Mouse (Mus musculus) heart, embryonic 11.5 days (tissue): ENCODE data around the gene Snurf. TPM values are rescaled to one million over a fixed set of nuclear protein-coding genes. Genes with fewer than 3 reads are reported as not detected.
A peak's percentile ranks its signal among the peaks of the same experiment; 100 is the strongest.

Experiments
- ATAC-seq: fragments of 200-750 bp; cut with Nextera tagmentation; replicated peaks from 2 replicates; pipeline ENCODE4 v1.8.0; 2017; ENCODE audit warnings: moderate library complexity; ENCODE audit not compliant: insufficient number of reproducible peaks, low FRiP score, low TSS enrichment
- H3K27ac ChIP-seq: fragments of 300-500 bp; sonication (generic); 2 replicates; pipeline ENCODE4 v1.5.1; 2014; ENCODE audit warnings: mild to moderate bottlenecking, low read depth, low read length
- H3K27me3 ChIP-seq: fragments of 300-500 bp; sonication (generic); 2 replicates; pipeline ENCODE4 v1.6.1; 2014; ENCODE audit warnings: mild to moderate bottlenecking, low read length, mixed read lengths; ENCODE audit not compliant: control insufficient read depth, insufficient read depth
- H3K36me3 ChIP-seq: fragments of 300-500 bp; sonication (generic); 2 replicates; pipeline ENCODE4 v1.6.1; 2014; ENCODE audit warnings: mild to moderate bottlenecking, low read length, moderate library complexity, mixed read lengths; ENCODE audit not compliant: control insufficient read depth, insufficient read depth
- H3K4me1 ChIP-seq: fragments of 300-500 bp; sonication (generic); 2 replicates; pipeline ENCODE4 v1.6.1; 2014; ENCODE audit warnings: low read length; ENCODE audit not compliant: control insufficient read depth, insufficient read depth
- H3K4me2 ChIP-seq: fragments of 300-500 bp; sonication (generic); 2 replicates; pipeline ENCODE4 v1.6.1; 2014; ENCODE audit warnings: mild to moderate bottlenecking, moderate library complexity
- H3K4me3 ChIP-seq: fragments of 300-500 bp; sonication (generic); 2 replicates; pipeline ENCODE4 v1.5.1; 2014; ENCODE audit warnings: low read depth, low read length
- H3K9ac ChIP-seq: fragments of 300-500 bp; sonication (generic); 2 replicates; pipeline ENCODE4 v1.6.1; 2014; ENCODE audit warnings: mild to moderate bottlenecking, low read depth, low read length, moderate library complexity
- H3K9me3 ChIP-seq: fragments of 300-500 bp; sonication (generic); replicated peaks from 2 replicates; pipeline ENCODE4 v1.6.1; 2016; ENCODE audit warnings: low read length; ENCODE audit not compliant: control insufficient read depth
- WGBS: fragments of 180-500 bp; shearing (Covaris S2); extraction: QIAGEN DNeasy Blood & Tissue Kit; methylation state at CpG from one replicate; pipeline ENCODE4 v1.1.7; 2014; ENCODE audit not compliant: insufficient replicate concordance; 5-methylcytosine and 5-hydroxymethylcytosine counted together
- polyA plus RNA-seq: library from polyadenylated mRNA; unstranded; fragments of >200 nt; fragmentation: Nextera tagmentation; extraction: Ambion mirVana; gene quantifications from 2 replicates; pipeline ENCODE4 v1.2.1, GENCODE M21; 2014

Gene Snurf
- 42.1 and 54.2 TPM in 2 replicates for polyA plus RNA-seq

- H3K9me3 ChIP-seq = peaks cover 22% of the 10 kb centered on the region
- peak within 1 kb of the TSS; percentile 64 for H3K9ac ChIP-seq
- peak; percentile 64 for ATAC-seq
- H3K4me2 ChIP-seq = peak within 1 kb of the TSS; percentile 64
- no peaks in the 10 kb centered on the region for H3K36me3 ChIP-seq
- H3K27me3 ChIP-seq = no peaks in the 10 kb centered on the region
- WGBS = 45% methylated on average over 30 of the region's 30 CpGs
- H3K4me3 ChIP-seq = peak within 1 kb of the TSS; percentile 55
- no peaks in the 10 kb centered on the region for H3K4me1 ChIP-seq
- no peak within 1 kb of the TSS for H3K27ac ChIP-seq
Measured at GRCm38 (mm10) chr7:60004606-60005330, at the start of gene Snurf, which contains the start of gene Gm38393. TSS of gene Snurf (minus strand) at chr7:60005049. TSS of gene Gm38393 (minus strand) at chr7:60005064.

GRCm38 (mm10) chr7:60047481-60048201, 42.8 kb upstream of the Snurf start:
- no peak for ATAC-seq
- 63% methylated on average over 6 of the region's 6 CpGs for WGBS

DNA sequence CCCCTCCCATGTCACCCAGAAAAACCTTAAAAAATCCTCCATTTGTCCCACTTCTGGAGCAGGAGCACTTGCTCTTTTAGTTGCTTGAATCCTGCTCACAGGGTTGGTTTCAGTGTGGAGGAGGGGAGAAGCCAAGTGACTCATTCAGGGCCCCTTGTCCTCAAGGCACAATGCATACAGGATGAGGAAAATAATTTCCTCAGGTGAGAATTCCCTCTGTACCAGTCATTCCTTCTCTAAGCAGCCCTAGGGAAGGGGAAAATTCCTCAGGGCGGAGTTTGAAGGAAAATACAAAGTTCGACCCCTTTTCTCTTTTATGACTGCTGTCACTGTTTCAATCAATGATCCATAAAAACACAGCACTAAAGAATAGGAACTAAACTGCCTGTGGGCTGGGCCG, 8.3 kb upstream of the Snurf start:
- Histone ChIP-seq H3K4me2 (no peak overlapping the region), H3K27ac (no peak overlapping the region), H3K36me3 (no peaks in the 10 kb centered on the region), H3K4me1 (no peaks in the 10 kb centered on the region), H3K9me3 (no peaks in the 10 kb centered on the region), H3K9ac (no peak overlapping the region), H3K4me3 (no peak overlapping the region), H3K27me3 (no peaks in the 10 kb centered on the region)
- WGBS = 76% methylated on average over 3 of the region's 3 CpGs
- no peak for ATAC-seq

More at GRCm38 (mm10) chr7:60047481-60048201, 42.8 kb upstream of the Snurf start:
- Histone ChIP-seq H3K27me3 (no peaks in the 10 kb centered on the region), H3K4me1 (no peaks in the 10 kb centered on the region), H3K4me3 (no peak overlapping the region), H3K36me3 (no peaks in the 10 kb centered on the region), H3K4me2 (no peak overlapping the region), H3K27ac (no peak overlapping the region), H3K9ac (no peak overlapping the region), H3K9me3 (no peaks in the 10 kb centered on the region)

- Histone ChIP-seq H3K4me2 (no peak overlapping the region), H3K27ac (no peak overlapping the region), H3K36me3 (no peaks in the 10 kb centered on the region), H3K27me3 (no peaks in the 10 kb centered on the region), H3K9me3 (peaks cover 19% of the 10 kb centered on the region), H3K4me3 (no peak overlapping the region), H3K4me1 (no peaks in the 10 kb centered on the region), H3K9ac (no peak overlapping the region)
- WGBS = 34% methylated on average over 3 of the region's 3 CpGs
- no peak for ATAC-seq
Measured at GRCm38 (mm10) chr7:60007727-60008360, 3.0 kb upstream of the Snurf start.

GRCm38 (mm10) chr7:60006262-60006661, 1.4 kb upstream of the Snurf start:
- H3K36me3 ChIP-seq = no peaks in the 10 kb centered on the region
- no peak overlapping the region for H3K9ac ChIP-seq
- no peak overlapping the region for H3K27ac ChIP-seq
- no peaks in the 10 kb centered on the region for H3K4me1 ChIP-seq
- no peak overlapping the region for H3K4me3 ChIP-seq
- no peaks in the 10 kb centered on the region for H3K27me3 ChIP-seq
- peaks cover 22% of the 10 kb centered on the region for H3K9me3 ChIP-seq
- WGBS = 59% methylated on average over 2 of the region's 2 CpGs
- H3K4me2 ChIP-seq = no peak overlapping the region
- ATAC-seq = no peak

DNA sequence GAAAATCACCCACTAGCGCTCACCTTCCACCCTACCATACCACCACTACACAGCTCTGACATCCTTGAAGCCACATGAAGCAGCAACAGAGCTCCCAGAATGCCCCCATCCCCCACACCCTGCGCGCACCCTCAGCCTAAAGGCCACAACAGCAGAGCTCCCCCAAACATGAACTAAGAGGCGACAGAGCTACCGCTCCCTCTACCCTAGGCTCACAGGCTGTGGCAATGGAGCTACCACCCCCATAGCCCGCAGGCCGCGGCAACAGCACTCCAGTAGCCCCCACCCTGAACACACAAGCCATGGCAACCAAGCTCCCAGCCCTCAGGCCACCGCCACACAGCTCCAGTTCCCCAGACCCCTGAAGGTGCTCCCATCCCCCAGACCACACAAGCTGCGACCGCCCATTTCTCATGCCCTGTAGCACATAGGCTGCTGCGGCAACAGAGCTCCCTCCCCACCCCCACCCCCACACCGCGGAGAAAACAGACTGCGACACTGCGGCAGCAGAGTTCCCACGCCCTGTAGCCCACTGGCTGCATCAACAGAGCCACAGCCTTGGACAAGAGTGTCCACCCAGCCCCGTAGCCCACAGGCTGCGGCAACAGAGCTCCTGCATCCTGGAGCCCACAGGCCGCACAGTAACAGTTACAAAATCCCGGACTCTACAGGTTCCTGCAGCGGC, 786 bp downstream of the Snurf start:
- Histone ChIP-seq H3K27ac (no peak overlapping the region), H3K36me3 (no peaks in the 10 kb centered on the region), H3K4me2 (peak overlapping the region; percentile 64), H3K4me1 (no peaks in the 10 kb centered on the region), H3K27me3 (no peaks in the 10 kb centered on the region), H3K4me3 (peak overlapping the region; percentile 55), H3K9me3 (peaks cover 22% of the 10 kb centered on the region), H3K9ac (peak overlapping the region; percentile 64)
- ATAC-seq = peak; percentile 66
- WGBS = 45% methylated on average over 22 of the region's 22 CpGs

DNA sequence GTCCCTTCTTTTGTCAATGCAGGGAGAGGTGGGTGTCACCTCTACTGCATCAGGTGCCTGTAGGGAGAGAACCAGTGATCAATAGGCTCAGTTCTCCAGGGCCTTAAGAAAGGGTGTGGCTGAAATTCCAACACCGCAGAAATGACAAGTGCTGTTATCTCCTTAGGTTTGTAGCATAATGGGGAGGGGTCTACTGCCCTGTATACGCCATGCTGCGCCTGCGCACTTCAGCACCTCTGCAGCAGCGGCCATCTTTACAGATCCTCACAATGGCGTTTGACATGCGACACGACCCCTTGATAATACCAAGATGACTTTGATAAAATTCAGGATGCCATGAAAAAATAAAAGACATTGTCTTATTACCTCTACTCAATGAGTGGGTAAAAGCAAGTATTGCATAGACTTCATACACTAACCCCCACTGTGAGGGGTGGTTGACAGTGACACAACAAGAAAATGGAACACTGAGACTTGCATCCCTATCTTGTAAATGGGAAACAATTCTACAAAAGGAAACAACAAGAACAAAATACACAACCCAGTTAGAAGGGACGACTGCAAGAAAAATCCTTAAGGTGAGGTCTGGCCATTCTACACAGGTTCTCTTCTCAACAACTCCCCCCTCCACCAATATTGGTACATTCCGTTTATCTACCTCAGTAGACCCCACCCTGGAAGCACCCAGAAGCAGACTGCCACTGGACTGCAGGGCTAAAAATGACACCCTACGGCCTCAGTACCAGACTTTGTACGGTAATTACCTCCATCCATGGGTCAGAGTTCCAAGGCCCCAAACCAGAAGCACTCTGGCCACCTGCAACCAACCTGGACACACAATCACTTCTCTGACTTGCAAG, 1.6 kb downstream of the Snurf start:
- H3K27me3 ChIP-seq = no peaks in the 10 kb centered on the region
- 41% methylated on average over 12 of the region's 12 CpGs for WGBS
- no peak overlapping the region for H3K27ac ChIP-seq
- H3K4me3 ChIP-seq = peak overlapping the region; percentile 55
- H3K36me3 ChIP-seq = no peaks in the 10 kb centered on the region
- peak overlapping the region; percentile 64 for H3K9ac ChIP-seq
- peaks cover 22% of the 10 kb centered on the region for H3K9me3 ChIP-seq
- ATAC-seq = 0 out of 2 replicates have a peak, but pooled peaks have one; percentile 37
- peak overlapping the region; percentile 64 for H3K4me2 ChIP-seq
- no peaks in the 10 kb centered on the region for H3K4me1 ChIP-seq
